Mouse (Mus musculus) embryonic facial prominence, embryonic 12.5 days (tissue): ENCODE data around the gene Tjp2. TPM values are rescaled to one million over a fixed set of nuclear protein-coding genes. Genes with fewer than 3 reads are reported as not detected.
"Not testable (repeated sequence)": the region's sequence is repeated elsewhere in the genome, so short reads cannot be mapped to it uniquely, and the experiment has no call there.

Experiments used
- ATAC-seq: fragments of 200-750 bp; cut with Nextera tagmentation; 2 replicates; pipeline ENCODE4 v1.8.0; 2017; ENCODE audit not compliant: insufficient number of reproducible peaks, insufficient read depth, low FRiP score, low TSS enrichment
- H3K27ac ChIP-seq: fragments of 300-500 bp; sonication (generic); 2 replicates; pipeline ENCODE4 v1.5.1; 2016; ENCODE audit warnings: mild to moderate bottlenecking
- H3K27me3 ChIP-seq: fragments of 300-500 bp; sonication (generic); 2 replicates; pipeline ENCODE4 v1.6.1; 2016; ENCODE audit warnings: mild to moderate bottlenecking, moderate library complexity
- H3K36me3 ChIP-seq: fragments of 300-500 bp; sonication (generic); 2 replicates; pipeline ENCODE4 v1.6.1; 2016; ENCODE audit warnings: mild to moderate bottlenecking
- H3K4me1 ChIP-seq: fragments of 300-500 bp; sonication (generic); 2 replicates; pipeline ENCODE4 v1.6.1; 2016
- H3K4me2 ChIP-seq: fragments of 300-500 bp; sonication (generic); replicated peaks from 2 replicates; pipeline ENCODE4 v1.6.1; 2016; ENCODE audit warnings: mild to moderate bottlenecking, moderate library complexity
- H3K4me3 ChIP-seq: fragments of 300-500 bp; sonication (generic); 2 replicates; pipeline ENCODE4 v1.5.1; 2016; ENCODE audit warnings: mild to moderate bottlenecking
- H3K9ac ChIP-seq: fragments of 300-500 bp; sonication (generic); 2 replicates; pipeline ENCODE4 v1.6.1; 2016; ENCODE audit warnings: mild to moderate bottlenecking, moderate library complexity
- H3K9me3 ChIP-seq: fragments of 300-500 bp; sonication (generic); 2 replicates; pipeline ENCODE4 v1.6.1; 2016; ENCODE audit warnings: mild to moderate bottlenecking, moderate library complexity
- WGBS: fragments of 180-500 bp; shearing (Covaris S2); methylation state at CpG from one replicate; pipeline ENCODE4 v1.1.7; 2016; 5-methylcytosine and 5-hydroxymethylcytosine counted together
- polyA plus RNA-seq: library from polyadenylated mRNA; unstranded; fragments of >200 nt; fragmentation: Nextera tagmentation; extraction: Ambion mirVana; gene quantifications from 2 replicates; pipeline ENCODE4 v1.2.1, GENCODE M21; 2016

Gene Tjp2
- polyA plus RNA-seq, 1 experiment from 2014 or later = 26.6 TPM

DNA sequence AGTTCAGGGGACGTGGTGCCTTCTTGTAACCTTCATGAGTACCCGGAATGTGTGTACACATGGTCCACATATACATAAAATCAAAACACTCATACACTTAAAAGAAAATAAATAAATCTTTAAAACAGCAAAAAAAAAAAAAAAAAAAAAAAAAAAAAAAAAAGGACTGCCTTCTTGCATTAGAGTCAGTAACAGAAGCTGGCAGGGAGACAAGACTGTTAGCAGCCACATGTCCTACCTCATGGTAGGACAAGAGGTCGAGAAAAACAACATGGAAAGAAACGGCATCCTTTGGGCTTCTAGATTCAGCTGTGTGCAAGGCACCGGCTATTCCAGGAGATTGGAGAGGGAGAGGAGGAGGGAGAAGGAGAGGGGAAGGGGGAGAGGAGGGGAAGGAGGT lies 23.0 kb downstream of the Tjp2 start:
- no peaks in the 10 kb centered on the region for H3K9me3 ChIP-seq
- H3K4me3 ChIP-seq = no peak overlapping the region
- H3K36me3 ChIP-seq = no peaks in the 10 kb centered on the region
- no peak overlapping the region for H3K9ac ChIP-seq
- ATAC-seq = no peak
- no peak overlapping the region for H3K27ac ChIP-seq
- H3K27me3 ChIP-seq = no peaks in the 10 kb centered on the region
- H3K4me2 ChIP-seq = no peak overlapping the region
- H3K4me1 ChIP-seq = peaks cover 9% of the 10 kb centered on the region
- WGBS = 78% methylated on average over 5 of the region's 5 CpGs

DNA sequence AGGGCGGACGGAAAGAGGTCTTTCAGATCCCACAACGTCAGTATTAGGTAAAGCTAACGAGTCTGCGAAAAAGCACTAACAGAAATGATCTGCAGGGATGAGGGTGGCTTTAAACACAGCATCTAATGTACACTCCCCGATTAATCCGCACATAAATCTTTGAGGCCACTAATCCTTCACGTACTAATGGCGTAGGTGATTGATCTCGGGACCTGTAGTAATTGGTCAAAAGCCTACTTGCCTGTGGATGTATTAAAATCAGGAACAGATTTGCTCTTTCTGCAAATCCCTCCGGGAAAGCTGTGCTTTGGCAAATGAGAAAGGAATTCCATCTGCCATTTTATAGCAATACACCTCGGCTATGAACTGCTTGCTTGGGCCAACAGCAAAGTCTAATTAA lies 24.3 kb downstream of the Tjp2 start:
- ATAC-seq = no peak
- Histone ChIP-seq H3K27me3 (no peaks in the 10 kb centered on the region), H3K36me3 (no peaks in the 10 kb centered on the region), H3K4me2 (no peak overlapping the region), H3K9me3 (no peaks in the 10 kb centered on the region), H3K4me1 (peaks cover 9% of the 10 kb centered on the region), H3K4me3 (no peak overlapping the region), H3K27ac (no peak overlapping the region), H3K9ac (no peak overlapping the region)
- 69% methylated on average over 12 of the region's 12 CpGs for WGBS

DNA sequence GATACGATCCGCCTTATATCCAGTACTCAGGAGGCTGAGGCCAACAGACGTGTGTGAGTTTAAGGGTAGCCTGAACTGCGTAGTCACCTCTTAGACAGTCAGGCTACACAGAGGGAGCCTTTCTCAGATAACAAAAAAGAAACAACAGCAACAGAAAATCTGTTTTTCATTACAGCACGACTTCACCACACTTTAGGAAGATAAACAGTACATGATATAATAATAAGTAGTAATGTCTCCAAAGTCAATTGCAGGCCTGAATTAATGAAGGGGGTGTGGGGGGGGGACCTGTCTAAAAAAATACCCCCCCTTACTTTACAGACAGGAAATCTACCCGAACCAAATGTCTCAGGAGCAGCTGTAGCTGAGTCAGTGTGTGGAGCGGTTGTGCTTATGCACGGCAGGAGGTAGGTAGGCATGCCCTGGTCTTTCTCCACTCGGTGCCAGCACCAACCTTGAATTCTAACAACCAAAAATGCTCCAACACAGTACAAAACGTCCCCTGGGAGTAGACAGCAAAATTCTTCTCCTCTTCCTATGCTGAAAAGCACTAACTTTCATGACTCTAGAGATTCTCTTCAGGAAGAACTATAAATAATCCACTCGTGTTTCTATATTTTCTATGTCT lies 26.0 kb downstream of the Tjp2 start:
- Histone ChIP-seq H3K4me3 (no peak overlapping the region), H3K36me3 (no peaks in the 10 kb centered on the region), H3K9me3 (no peaks in the 10 kb centered on the region), H3K9ac (no peak overlapping the region), H3K4me2 (no peak overlapping the region), H3K4me1 (peaks cover 9% of the 10 kb centered on the region), H3K27ac (no peak overlapping the region), H3K27me3 (no peaks in the 10 kb centered on the region)
- WGBS = 43% methylated on average over 11 of the region's 11 CpGs
- no peak for ATAC-seq

DNA sequence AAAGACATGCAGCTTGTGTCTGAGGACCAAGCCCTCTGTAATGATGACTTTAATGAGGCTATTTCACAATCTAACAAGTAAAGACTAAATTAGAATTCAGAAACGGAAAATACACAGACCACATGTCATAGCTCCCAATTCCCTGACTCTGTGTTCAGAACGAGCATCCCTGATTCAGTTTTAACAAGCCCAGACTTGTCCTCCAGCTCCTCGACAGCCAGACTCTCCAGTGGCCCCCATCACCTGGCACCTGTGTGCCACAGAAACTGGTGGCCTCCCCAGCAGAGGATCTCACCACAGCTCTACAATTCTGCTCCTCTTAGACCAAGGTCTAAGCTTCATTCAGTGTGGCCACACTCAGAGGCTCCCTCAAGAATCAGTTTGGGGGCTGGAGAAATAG lies 27.5 kb downstream of the Tjp2 start:
- Histone ChIP-seq H3K27ac (no peak overlapping the region), H3K9me3 (no peaks in the 10 kb centered on the region), H3K9ac (no peak overlapping the region), H3K4me2 (no peak overlapping the region), H3K4me3 (no peak overlapping the region), H3K27me3 (no peaks in the 10 kb centered on the region), H3K36me3 (no peaks in the 10 kb centered on the region), H3K4me1 (peaks cover 9% of the 10 kb centered on the region)
- WGBS = 65% methylated on average over 3 of the region's 3 CpGs
- no peak for ATAC-seq

DNA sequence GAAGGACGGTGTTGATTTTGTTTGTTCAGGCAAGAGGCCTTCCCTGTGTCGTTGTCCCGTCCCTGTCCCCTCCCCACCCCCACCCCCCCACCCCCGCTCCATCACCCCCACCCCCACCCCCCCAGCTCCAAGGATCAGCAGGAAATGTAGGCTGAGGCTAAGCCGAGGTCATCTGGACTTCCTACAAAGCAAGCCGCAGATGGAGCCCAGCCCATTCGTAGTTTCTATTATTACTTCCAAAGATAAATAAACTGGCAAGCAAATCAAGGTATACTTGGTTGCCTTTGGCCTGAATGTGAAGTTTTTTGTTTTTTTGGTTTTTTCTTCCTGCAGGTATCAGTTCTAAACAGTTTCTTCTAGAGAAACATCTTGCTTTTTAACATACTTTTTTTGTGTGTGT lies 29.6 kb downstream of the Tjp2 start:
- H3K4me1 ChIP-seq = peaks cover 9% of the 10 kb centered on the region

DNA sequence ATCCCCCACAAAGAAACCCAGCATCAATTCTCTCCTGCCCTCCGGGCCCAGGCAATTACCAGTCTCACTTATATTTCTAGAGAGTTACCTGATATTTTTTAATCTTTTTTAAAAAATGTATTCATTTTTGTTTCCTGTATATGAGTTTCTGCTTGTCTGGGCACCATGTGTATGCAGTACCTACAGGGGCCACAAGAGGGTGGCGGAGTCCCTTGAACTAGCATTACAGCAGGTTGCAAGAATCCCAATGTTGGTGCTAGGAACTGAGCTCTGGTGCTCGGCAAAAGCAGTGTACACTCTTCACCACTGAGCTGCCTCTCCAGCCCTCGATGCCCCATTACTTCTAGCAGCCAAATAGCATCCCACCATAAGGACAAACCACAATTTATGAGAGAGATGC lies 30.6 kb downstream of the Tjp2 start:
- no peak overlapping the region for H3K9ac ChIP-seq
- 94% methylated on average over 4 of the region's 4 CpGs for WGBS
- no peaks in the 10 kb centered on the region for H3K36me3 ChIP-seq
- no peak for ATAC-seq
- H3K4me1 ChIP-seq = peaks cover 6% of the 10 kb centered on the region
- no peaks in the 10 kb centered on the region for H3K27me3 ChIP-seq
- no peak overlapping the region for H3K27ac ChIP-seq
- no peak overlapping the region for H3K4me3 ChIP-seq
- no peaks in the 10 kb centered on the region for H3K9me3 ChIP-seq
- no peak overlapping the region for H3K4me2 ChIP-seq

More for the DNA sequence above, 29.6 kb downstream of the Tjp2 start:
- H3K4me3 ChIP-seq = no peak overlapping the region
- H3K27ac ChIP-seq = no peak overlapping the region
- WGBS = 54% methylated on average over 7 of the region's 7 CpGs
- ATAC-seq = no peak
- H3K4me2 ChIP-seq = no peak overlapping the region
- H3K36me3 ChIP-seq = no peaks in the 10 kb centered on the region
- H3K27me3 ChIP-seq = no peaks in the 10 kb centered on the region
- no peaks in the 10 kb centered on the region for H3K9me3 ChIP-seq
- H3K9ac ChIP-seq = no peak overlapping the region

DNA sequence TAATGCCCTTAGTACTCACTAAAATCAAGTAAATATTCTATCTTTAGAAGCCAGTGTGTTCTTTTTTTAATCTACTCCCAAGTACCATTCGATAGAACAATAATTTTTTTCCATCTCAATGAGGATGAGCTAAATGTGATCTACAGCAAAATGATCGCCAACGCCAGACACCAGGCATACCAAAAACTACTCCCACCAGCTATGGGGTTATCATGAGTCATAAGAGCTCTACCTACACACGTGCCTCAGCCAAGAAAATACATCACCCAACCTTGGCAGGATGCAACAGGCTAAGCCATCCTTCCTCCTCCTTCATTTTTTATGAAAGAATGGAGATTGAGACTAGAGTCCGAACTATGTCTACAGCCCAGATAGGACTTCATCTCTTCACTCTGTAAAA lies 31.9 kb downstream of the Tjp2 start:
- no peaks in the 10 kb centered on the region for H3K4me1 ChIP-seq

DNA sequence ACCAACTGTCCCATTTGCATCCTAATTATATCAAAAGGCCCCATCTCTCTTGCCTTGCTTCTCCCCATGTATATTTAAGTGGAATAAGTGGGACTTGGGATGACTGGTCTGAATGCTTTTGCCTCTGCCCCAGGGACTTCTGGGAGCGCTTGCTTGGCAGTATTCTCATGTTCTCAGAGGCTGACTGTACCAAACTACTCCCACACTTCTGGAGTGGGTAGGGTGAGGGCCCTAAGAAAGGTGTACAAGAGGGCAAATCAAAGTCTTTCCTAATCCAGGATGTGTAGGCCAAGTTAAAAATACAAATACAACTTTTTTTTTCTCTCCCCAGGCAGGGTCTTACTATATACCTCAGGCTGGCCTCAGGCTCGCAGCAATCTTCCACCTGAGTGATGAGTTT lies 37.0 kb downstream of the Tjp2 start:
- 85% methylated on average over 2 of the region's 2 CpGs for WGBS
- H3K4me3 ChIP-seq = no peak overlapping the region
- no peaks in the 10 kb centered on the region for H3K27me3 ChIP-seq
- H3K36me3 ChIP-seq = no peaks in the 10 kb centered on the region
- H3K9me3 ChIP-seq = no peaks in the 10 kb centered on the region
- H3K4me1 ChIP-seq = no peaks in the 10 kb centered on the region
- no peak for ATAC-seq
- no peak overlapping the region for H3K9ac ChIP-seq
- H3K27ac ChIP-seq = no peak overlapping the region
- no peak overlapping the region for H3K4me2 ChIP-seq

More for the DNA sequence above, 31.9 kb downstream of the Tjp2 start:
- Histone ChIP-seq H3K9me3 (no peaks in the 10 kb centered on the region), H3K9ac (no peak overlapping the region), H3K27me3 (no peaks in the 10 kb centered on the region), H3K36me3 (no peaks in the 10 kb centered on the region), H3K27ac (no peak overlapping the region), H3K4me3 (no peak overlapping the region), H3K4me2 (no peak overlapping the region)
- ATAC-seq = no peak
- WGBS = 95% methylated on average over 5 of the region's 5 CpGs

DNA sequence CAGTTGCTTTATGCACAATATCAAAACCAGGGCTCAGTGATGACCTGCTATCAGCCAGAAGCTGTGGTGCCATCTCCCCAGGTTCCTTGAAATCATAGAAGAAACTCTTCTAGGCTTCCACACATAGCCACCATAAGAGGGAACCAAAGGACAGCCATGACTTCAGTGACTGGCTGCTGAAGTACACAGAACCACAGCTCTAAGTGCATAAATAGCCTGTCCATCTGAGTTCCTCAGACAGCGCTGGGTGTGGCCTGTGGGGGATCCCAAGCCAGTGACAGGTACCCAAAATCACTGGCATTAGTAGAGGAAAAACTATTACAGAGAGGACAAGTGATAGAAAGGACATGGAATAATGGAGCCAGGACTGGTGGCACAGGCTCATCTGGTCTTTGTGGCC lies 37.5 kb downstream of the Tjp2 start:
- H3K9me3 ChIP-seq, ATAC-seq, H3K36me3 ChIP-seq, H3K4me3 ChIP-seq, H3K4me1 ChIP-seq, H3K9ac ChIP-seq, H3K4me2 ChIP-seq, H3K27me3 ChIP-seq, H3K27ac ChIP-seq: not testable (repeated sequence)
- 78% methylated on average over 1 of the region's 1 CpGs for WGBS

DNA sequence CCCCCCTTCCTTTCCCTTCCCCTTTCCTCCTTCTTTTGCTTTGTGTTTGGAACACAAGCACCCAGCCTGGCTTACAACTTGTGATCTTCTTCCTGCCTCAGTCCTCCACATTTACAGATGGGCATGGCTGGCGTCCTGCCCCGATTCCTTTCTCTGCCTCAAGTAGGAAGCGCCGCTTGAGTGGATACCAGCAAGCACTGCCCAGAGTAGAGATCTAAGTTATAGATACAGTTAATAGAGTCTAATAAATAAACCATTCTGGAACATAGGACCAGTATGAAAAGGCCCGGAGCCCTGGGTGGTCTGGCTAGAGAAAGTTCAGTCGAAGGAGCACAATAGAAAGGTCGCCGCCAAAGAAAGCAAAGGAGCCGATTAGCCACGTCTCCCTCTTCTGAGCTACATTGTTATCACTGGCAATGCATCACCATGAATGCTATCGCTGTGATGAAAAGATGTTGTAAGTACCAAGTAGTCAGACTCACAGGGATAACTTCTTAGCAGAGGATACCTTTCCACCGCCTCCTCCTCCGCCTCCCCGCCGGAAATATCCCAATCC lies 41.1 kb downstream of the Tjp2 start:
- no peak overlapping the region for H3K4me2 ChIP-seq
- no peak overlapping the region for H3K9ac ChIP-seq
- H3K9me3 ChIP-seq = no peaks in the 10 kb centered on the region
- H3K4me1 ChIP-seq = no peaks in the 10 kb centered on the region
- H3K27ac ChIP-seq = no peak overlapping the region
- no peaks in the 10 kb centered on the region for H3K36me3 ChIP-seq
- no peaks in the 10 kb centered on the region for H3K27me3 ChIP-seq
- no peak for ATAC-seq
- WGBS = 86% methylated on average over 15 of the region's 15 CpGs
- no peak overlapping the region for H3K4me3 ChIP-seq

DNA sequence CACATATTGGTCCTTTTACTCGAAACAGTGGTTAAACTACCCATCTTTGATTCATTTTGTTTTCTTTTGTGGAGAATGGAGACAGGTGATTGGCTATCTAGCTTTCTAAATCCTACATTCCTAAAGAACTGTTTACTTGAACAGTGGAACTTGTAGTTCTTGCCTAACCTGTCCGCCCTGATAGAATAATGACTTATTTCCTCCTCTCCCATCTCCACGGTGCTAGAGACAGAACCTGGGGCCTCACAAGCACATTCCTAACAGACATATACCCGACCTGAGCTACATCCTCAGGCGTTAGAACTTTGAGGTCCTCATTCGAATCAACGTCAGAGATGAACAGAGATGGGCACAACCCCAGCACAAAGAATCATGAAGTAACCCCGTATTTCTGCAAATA lies 44.4 kb downstream of the Tjp2 start:
- Histone ChIP-seq H3K4me2 (no peak overlapping the region), H3K4me3 (no peak overlapping the region), H3K36me3 (no peaks in the 10 kb centered on the region), H3K27ac (no peak overlapping the region), H3K4me1 (peaks cover under 1% of the 10 kb centered on the region; the same call in 1 of the 2 replicates), H3K9ac (no peak overlapping the region), H3K27me3 (no peaks in the 10 kb centered on the region), H3K9me3 (no peaks in the 10 kb centered on the region)
- ATAC-seq = no peak
- 62% methylated on average over 8 of the region's 8 CpGs for WGBS

DNA sequence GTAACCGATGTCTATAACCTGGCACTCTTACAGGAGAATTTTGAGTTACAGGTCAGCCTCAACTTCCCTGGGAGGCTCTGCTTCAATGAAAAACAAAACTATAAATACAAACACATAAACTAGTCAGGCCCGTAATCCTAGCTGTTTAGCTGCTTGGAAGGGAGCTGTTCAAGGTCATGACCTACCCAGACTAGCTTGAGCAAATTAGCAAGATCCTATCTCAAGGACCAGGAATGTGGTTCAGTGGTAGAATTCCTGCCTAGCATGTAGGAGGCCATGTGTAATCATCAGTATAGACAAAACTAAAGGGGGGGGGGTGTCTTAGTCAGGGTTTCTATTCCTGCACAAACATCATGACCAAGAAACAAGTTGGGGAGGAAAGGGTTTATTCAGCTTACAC lies 46.7 kb downstream of the Tjp2 start:
- no peak overlapping the region for H3K4me3 ChIP-seq
- H3K9me3 ChIP-seq = no peaks in the 10 kb centered on the region
- peaks cover 9% of the 10 kb centered on the region for H3K4me1 ChIP-seq
- H3K27ac ChIP-seq = no peak overlapping the region
- WGBS = 72% methylated on average over 2 of the region's 2 CpGs
- no peak for ATAC-seq
- no peak overlapping the region for H3K4me2 ChIP-seq
- no peaks in the 10 kb centered on the region for H3K36me3 ChIP-seq
- no peak overlapping the region for H3K9ac ChIP-seq
- H3K27me3 ChIP-seq = no peaks in the 10 kb centered on the region
